Comparison of ENCODE assay signal across 8 mouse cellular contexts in genomic region chr9:57541312-57541711, GRCm38 (mm10). TPM values are rescaled to one million over a fixed set of nuclear protein-coding genes. Genes with fewer than 3 reads are reported as not detected.
DNase-seq lines count a peak whose midpoint lies in the region; ATAC-seq lines count a peak whose summit lies in the region.

No protein-coding gene starts in this region.

- H3K27me3 ChIP-seq in midbrain, embryonic 14.5 days (ENCODE audit: control insufficient read depth, insufficient read depth, low read length): no peaks in the 10 kb centered on the region
- no peaks in the 10 kb centered on the region for H3K27me3 ChIP-seq in midbrain, embryonic 13.5 days
- H3K27me3 ChIP-seq in hindbrain, embryonic 14.5 days (ENCODE audit: control insufficient read depth, insufficient read depth, low read length): no peaks in the 10 kb centered on the region

- H3K27ac ChIP-seq in midbrain, embryonic 14.5 days (replicated peaks; ENCODE audit: low read depth, low read length): no peak overlapping the region
- no peak overlapping the region for H3K27ac ChIP-seq in midbrain, embryonic 13.5 days
- no peak overlapping the region for H3K27ac ChIP-seq in hindbrain, embryonic 14.5 days

- WGBS in midbrain, embryonic 14.5 days: 8% methylated on average over 1 of the region's 1 CpGs
- 12% methylated on average over 1 of the region's 1 CpGs for WGBS in midbrain, embryonic 13.5 days
- WGBS in hindbrain, embryonic 14.5 days: 5% methylated on average over 1 of the region's 1 CpGs

- peak; percentile 39 for DNase-seq in gastrocnemius, postnatal 10 days
- no peak for DNase-seq in gastrocnemius, postnatal 36 days
- peak; percentile 87 for DNase-seq in midbrain, embryonic 14.5 days
- DNase-seq in adipocyte (ENCODE audit: low spot score): peak; percentile 83
- DNase-seq in hindbrain, embryonic 14.5 days (ENCODE audit: low spot score): peak; percentile 86
- DNase-seq in mesoderm, embryonic 11.5 days (ENCODE audit: low read depth, low spot score): peak; percentile 71
- DNase-seq in urinary bladder, postnatal 10 days (ENCODE audit: low spot score): no peak

- no peak overlapping the region for H3K9ac ChIP-seq in midbrain, embryonic 14.5 days (replicated peaks; ENCODE audit: low read length)
- H3K9ac ChIP-seq in midbrain, embryonic 13.5 days (replicated peaks): no peak overlapping the region
- H3K9ac ChIP-seq in hindbrain, embryonic 14.5 days: no peak overlapping the region

- H3K4me1 ChIP-seq in midbrain, embryonic 14.5 days (ENCODE audit: control insufficient read depth, insufficient read depth, low read length): peaks cover 11% of the 10 kb centered on the region
- peaks cover 21% of the 10 kb centered on the region for H3K4me1 ChIP-seq in midbrain, embryonic 13.5 days (replicated peaks)
- peaks cover 20% of the 10 kb centered on the region for H3K4me1 ChIP-seq in hindbrain, embryonic 14.5 days (replicated peaks; ENCODE audit: control insufficient read depth, insufficient read depth, low read length)

- H3K9me3 ChIP-seq in midbrain, embryonic 14.5 days (ENCODE audit: control insufficient read depth, low read length): no peaks in the 10 kb centered on the region
- no peaks in the 10 kb centered on the region for H3K9me3 ChIP-seq in midbrain, embryonic 13.5 days
- H3K9me3 ChIP-seq in hindbrain, embryonic 14.5 days (ENCODE audit: control insufficient read depth, low read length): no peaks in the 10 kb centered on the region

- peaks cover 71% of the 10 kb centered on the region for H3K36me3 ChIP-seq in midbrain, embryonic 14.5 days (ENCODE audit: control insufficient read depth, insufficient read depth, low read length)
- H3K36me3 ChIP-seq in midbrain, embryonic 13.5 days: peaks cover 73% of the 10 kb centered on the region
- H3K36me3 ChIP-seq in hindbrain, embryonic 14.5 days (replicated peaks; ENCODE audit: control insufficient read depth, insufficient read depth): peaks cover 70% of the 10 kb centered on the region

- no peak overlapping the region for H3K4me2 ChIP-seq in midbrain, embryonic 14.5 days (ENCODE audit: low read length)
- no peak overlapping the region for H3K4me2 ChIP-seq in midbrain, embryonic 13.5 days (replicated peaks)
- H3K4me2 ChIP-seq in hindbrain, embryonic 14.5 days (replicated peaks): no peak overlapping the region

- no peak overlapping the region for H3K4me3 ChIP-seq in midbrain, embryonic 14.5 days (replicated peaks; ENCODE audit: low read depth, low read length)
- H3K4me3 ChIP-seq in midbrain, embryonic 13.5 days (replicated peaks): no peak overlapping the region
- H3K4me3 ChIP-seq in hindbrain, embryonic 14.5 days (replicated peaks; ENCODE audit: low read length): no peak overlapping the region

- intact Hi-C loops in gastrocnemius, postnatal 36 days (cut with DNase I): loop anchor here (2.0 to 5.0 kb wide), 2 partner anchors 47 to 111 kb away; partner anchors contain the start of genes Csk and Ulk3

- no peak for ATAC-seq in midbrain, embryonic 14.5 days (ENCODE audit: low FRiP score, low TSS enrichment)
- ATAC-seq in midbrain, embryonic 13.5 days: no peak
- no peak for ATAC-seq in hindbrain, embryonic 14.5 days (ENCODE audit: low FRiP score)

RNA-seq across cellular contexts. Expression of gene Fam219b, which starts 4.0 kb away (rescaled TPM):
- total RNA-seq in gastrocnemius, postnatal 10 days (2021): 1 to 10 TPM; 9.1 to 9.2 TPM
- total RNA-seq in gastrocnemius, postnatal 36 days (2021): 1 to 10 TPM; 4.0 to 5.5 TPM
- polyA plus RNA-seq in midbrain, embryonic 14.5 days (2014; fragmentation: Nextera tagmentation; extraction: Ambion mirVana): 23.8 and 24.1 TPM in 2 replicates
- 23.2 and 24.2 TPM in 2 replicates for polyA plus RNA-seq in midbrain, embryonic 13.5 days (2015; fragmentation: Nextera tagmentation; extraction: Ambion mirVana)
- polyA plus RNA-seq in hindbrain, embryonic 14.5 days (2014; fragmentation: Nextera tagmentation; extraction: Ambion mirVana): 21.2 and 23.1 TPM in 2 replicates

RNA-seq across cellular contexts. Expression of gene Mpi, which starts 11.3 kb away (rescaled TPM):
- 10 to 100 TPM; 87.2 to 96.9 TPM for total RNA-seq in gastrocnemius, postnatal 10 days (2021)
- 10 to 100 TPM; 80.9 to 83.7 TPM for total RNA-seq in gastrocnemius, postnatal 36 days (2021)
- polyA plus RNA-seq in midbrain, embryonic 14.5 days (2014; fragmentation: Nextera tagmentation; extraction: Ambion mirVana): 53.5 and 56.5 TPM in 2 replicates
- polyA plus RNA-seq in midbrain, embryonic 13.5 days (2015; fragmentation: Nextera tagmentation; extraction: Ambion mirVana): 72.2 and 79.2 TPM in 2 replicates
- 54.7 and 60.0 TPM in 2 replicates for polyA plus RNA-seq in hindbrain, embryonic 14.5 days (2014; fragmentation: Nextera tagmentation; extraction: Ambion mirVana)

RNA-seq across cellular contexts. Expression of gene Scamp2, which starts 19.4 kb away (rescaled TPM):
- total RNA-seq in gastrocnemius, postnatal 10 days (2021): 10 to 100 TPM; 52.5 to 56.3 TPM
- 10 to 100 TPM; 33.8 to 37.3 TPM for total RNA-seq in gastrocnemius, postnatal 36 days (2021)
- polyA plus RNA-seq in midbrain, embryonic 14.5 days (2014; fragmentation: Nextera tagmentation; extraction: Ambion mirVana): 48.2 TPM in 2 replicates
- 54.2 and 57.5 TPM in 2 replicates for polyA plus RNA-seq in midbrain, embryonic 13.5 days (2015; fragmentation: Nextera tagmentation; extraction: Ambion mirVana)
- polyA plus RNA-seq in hindbrain, embryonic 14.5 days (2014; fragmentation: Nextera tagmentation; extraction: Ambion mirVana): 44.0 and 45.0 TPM in 2 replicates

RNA-seq across cellular contexts. Expression of gene Cox5a, which starts 20.2 kb away (rescaled TPM):
- 1,000 to 10,000 TPM in 1 of 2 experiments, 100 to 1,000 TPM in 1; 862 to 1,077 TPM for total RNA-seq in gastrocnemius, postnatal 10 days (2021)
- 1,000 to 10,000 TPM; 1,357 to 1,404 TPM for total RNA-seq in gastrocnemius, postnatal 36 days (2021)
- 832 and 924 TPM in 2 replicates for polyA plus RNA-seq in midbrain, embryonic 14.5 days (2014; fragmentation: Nextera tagmentation; extraction: Ambion mirVana)
- polyA plus RNA-seq in midbrain, embryonic 13.5 days (2015; fragmentation: Nextera tagmentation; extraction: Ambion mirVana): 809 and 819 TPM in 2 replicates
- polyA plus RNA-seq in hindbrain, embryonic 14.5 days (2014; fragmentation: Nextera tagmentation; extraction: Ambion mirVana): 956 and 1,017 TPM in 2 replicates

RNA-seq across cellular contexts. Expression of gene Rpp25, which starts 37.5 kb away (rescaled TPM):
- not detected for total RNA-seq in gastrocnemius, postnatal 10 days (2021)
- total RNA-seq in gastrocnemius, postnatal 36 days (2021): not detected
- polyA plus RNA-seq in midbrain, embryonic 14.5 days (2014; fragmentation: Nextera tagmentation; extraction: Ambion mirVana): 28.1 and 30.7 TPM in 2 replicates
- 19.5 and 27.6 TPM in 2 replicates for polyA plus RNA-seq in midbrain, embryonic 13.5 days (2015; fragmentation: Nextera tagmentation; extraction: Ambion mirVana)
- 17.0 and 19.7 TPM in 2 replicates for polyA plus RNA-seq in hindbrain, embryonic 14.5 days (2014; fragmentation: Nextera tagmentation; extraction: Ambion mirVana)

Comparison
In these comparisons a context has a peak if more than half of its experiments do, and no peak if none do; other contexts are left out.
1. DNase-seq: peak in gastrocnemius, postnatal 10 days (single experiment), midbrain, embryonic 14.5 days (single experiment), adipocyte (single experiment), hindbrain, embryonic 14.5 days (single experiment) and mesoderm, embryonic 11.5 days (single experiment); none in gastrocnemius, postnatal 36 days (0 of 2) and urinary bladder, postnatal 10 days (single experiment).